ENCODE assay signal across 33 mouse cellular contexts in genomic region chr11:28869129-28869528, GRCm38 (mm10). TPM values are rescaled to one million over a fixed set of nuclear protein-coding genes. Genes with fewer than 3 reads are reported as not detected.
A peak's percentile ranks its signal among the peaks of the same experiment; 100 is the strongest.
DNase-seq lines count a peak whose midpoint lies in the region; ATAC-seq and TF ChIP-seq lines count a peak whose summit lies in the region.
"Had no signal": no experiment of that assay in that cellular context is flagged by ENCODE, and none has a peak within 500 bp of the region (broad histone marks: within the 10 kb centered on the region; RNA-seq: fewer than 3 reads in every experiment).

No protein-coding gene starts in this region.

- DNase-seq in hindbrain, embryonic 11.5 days (ENCODE audit: low spot score) = peak; percentile 29
- DNase-seq in hindbrain, embryonic 10.5 days (ENCODE audit: low spot score) = no peak
- peak; percentile 85 for DNase-seq in NIH3T3 (ENCODE audit: low read depth)
- peak; percentile 86 for DNase-seq in embryonic facial prominence, embryonic 11.5 days (ENCODE audit: low spot score)
- peak; percentile 59 for DNase-seq in mesoderm, embryonic 11.5 days (ENCODE audit: low read depth, low spot score)
- no peak for DNase-seq in kidney, postnatal 10 days
- DNase-seq in kidney, adult 2 months = no peak
- DNase-seq: adrenal gland, postnatal 25 days; B cell, adult 2 months; cerebellum, adult 18-20 months; cerebellum, postnatal 14 days; forebrain, postnatal 0 days; gastrocnemius, postnatal 14 days; heart, adult 2 months; heart, postnatal 4 days; kidney, adult 11 months; kidney, postnatal 4 days; liver; right cerebral cortex, postnatal 4 days; thymus, adult 18-20 months; thymus, postnatal 25 days had no signal

- H3K4me2 ChIP-seq in hindbrain, embryonic 11.5 days (replicated peaks; ENCODE audit: low read depth, low read length) = no peak overlapping the region
- H3K4me2 ChIP-seq in embryonic facial prominence, embryonic 11.5 days (ENCODE audit: low read depth, low read length) = no peak overlapping the region
- H3K4me2 ChIP-seq: heart, embryonic 12.5 days; hindbrain, embryonic 15.5 days; kidney, embryonic 15.5 days; liver, embryonic 15.5 days; lung, embryonic 15.5 days; midbrain, embryonic 11.5 days; neural tube, embryonic 13.5 days had no signal

- H3K9ac ChIP-seq in hindbrain, embryonic 11.5 days (ENCODE audit: low read depth, low read length) = no peak overlapping the region
- H3K9ac ChIP-seq in embryonic facial prominence, embryonic 11.5 days (replicated peaks; ENCODE audit: low read length) = no peak overlapping the region
- H3K9ac ChIP-seq: forebrain, postnatal 0 days; heart, embryonic 12.5 days; hindbrain, embryonic 15.5 days; kidney, embryonic 15.5 days; liver, embryonic 15.5 days; lung, embryonic 15.5 days; neural tube, embryonic 13.5 days had no signal

- H3K36me3 ChIP-seq in hindbrain, embryonic 11.5 days (ENCODE audit: control insufficient read depth, insufficient read depth, low read length) = no peaks in the 10 kb centered on the region
- H3K36me3 ChIP-seq in hindbrain, embryonic 10.5 days = no peaks in the 10 kb centered on the region
- no peaks in the 10 kb centered on the region for H3K36me3 ChIP-seq in embryonic facial prominence, embryonic 11.5 days (replicated peaks; ENCODE audit: control insufficient read depth, insufficient read depth, low read depth, low read length)
- no peaks in the 10 kb centered on the region for H3K36me3 ChIP-seq in kidney, adult 2 months (ENCODE audit: control insufficient read depth, insufficient read depth, low read length)
- H3K36me3 ChIP-seq: forebrain, embryonic 10.5 days; heart, embryonic 12.5 days; hindbrain, embryonic 15.5 days; kidney, embryonic 15.5 days; liver, embryonic 15.5 days; lung, embryonic 15.5 days; neural tube, embryonic 13.5 days had no signal

- TF ChIP-seq POLR2A in kidney, adult 2 months (IDR thresholded peaks at IDR 0.05; ENCODE audit: low read depth, low read length) = no peak

- no peaks in the 10 kb centered on the region for H3K9me3 ChIP-seq in hindbrain, embryonic 11.5 days (ENCODE audit: control insufficient read depth, low read length)
- no peaks in the 10 kb centered on the region for H3K9me3 ChIP-seq in hindbrain, embryonic 10.5 days
- H3K9me3 ChIP-seq in embryonic facial prominence, embryonic 11.5 days (replicated peaks; ENCODE audit: control insufficient read depth, low read length) = no peaks in the 10 kb centered on the region
- H3K9me3 ChIP-seq: forebrain, embryonic 10.5 days; hindbrain, embryonic 15.5 days; kidney, embryonic 15.5 days; liver, embryonic 15.5 days; lung, embryonic 15.5 days; neural tube, embryonic 13.5 days had no signal

- H3K4me1 ChIP-seq in hindbrain, embryonic 11.5 days (replicated peaks; ENCODE audit: control insufficient read depth, insufficient read depth, low read length) = no peaks in the 10 kb centered on the region
- no peaks in the 10 kb centered on the region for H3K4me1 ChIP-seq in hindbrain, embryonic 10.5 days (replicated peaks)
- no peaks in the 10 kb centered on the region for H3K4me1 ChIP-seq in embryonic facial prominence, embryonic 11.5 days (ENCODE audit: control insufficient read depth, insufficient read depth, low read length)
- H3K4me1 ChIP-seq in kidney, adult 2 months (ENCODE audit: control insufficient read depth, insufficient read depth, low read length) = no peaks in the 10 kb centered on the region
- H3K4me1 ChIP-seq: forebrain, embryonic 10.5 days; heart, embryonic 12.5 days; hindbrain, embryonic 15.5 days; kidney, embryonic 15.5 days; liver, embryonic 15.5 days; lung, embryonic 15.5 days; neural tube, embryonic 13.5 days had no signal

- no peak overlapping the region for H3K4me3 ChIP-seq in hindbrain, embryonic 11.5 days (ENCODE audit: low read depth, low read length)
- H3K4me3 ChIP-seq in hindbrain, embryonic 10.5 days = no peak overlapping the region
- H3K4me3 ChIP-seq in embryonic facial prominence, embryonic 11.5 days (ENCODE audit: low read depth, low read length) = no peak overlapping the region
- H3K4me3 ChIP-seq in kidney, adult 2 months (ENCODE audit: insufficient read depth, low read depth, low read length) = no peak overlapping the region
- H3K4me3 ChIP-seq: forebrain, embryonic 10.5 days; heart, adult 2 months; heart, embryonic 12.5 days; hindbrain, embryonic 15.5 days; kidney, embryonic 15.5 days; liver, embryonic 15.5 days; lung, embryonic 15.5 days; neural tube, embryonic 13.5 days had no signal

- ATAC-seq in hindbrain, embryonic 11.5 days (ENCODE audit: low FRiP score) = no peak
- ATAC-seq in embryonic facial prominence, embryonic 11.5 days (replicated peaks; ENCODE audit: insufficient number of reproducible peaks, low FRiP score, low TSS enrichment, low read depth) = no peak; the same call in 1 of the 2 replicates
- ATAC-seq: forebrain, postnatal 0 days; inflammation-experienced regulatory T-cells, adult 6 months; Patski had no signal

- TF ChIP-seq CTCF in kidney, adult 2 months (conservative IDR thresholded peaks at IDR 0.05; ENCODE audit: insufficient read depth, insufficient read length, low read depth, low read length) = no peak

- 64% methylated on average over 2 of the region's 2 CpGs for WGBS in hindbrain, embryonic 11.5 days
- WGBS in hindbrain, embryonic 10.5 days = 67% methylated on average over 2 of the region's 2 CpGs
- 28% methylated on average over 2 of the region's 2 CpGs for WGBS in embryonic facial prominence, embryonic 11.5 days
- WGBS in kidney, adult 2 months = 77% methylated on average over 2 of the region's 2 CpGs

- H3K27me3 ChIP-seq in hindbrain, embryonic 11.5 days (ENCODE audit: control insufficient read depth, insufficient read depth, low read length) = no peaks in the 10 kb centered on the region
- H3K27me3 ChIP-seq in hindbrain, embryonic 10.5 days (ENCODE audit: insufficient read depth, poor library complexity, severe bottlenecking) = no peaks in the 10 kb centered on the region
- no peaks in the 10 kb centered on the region for H3K27me3 ChIP-seq in embryonic facial prominence, embryonic 11.5 days (ENCODE audit: control insufficient read depth, insufficient read depth, low read length)
- no peaks in the 10 kb centered on the region for H3K27me3 ChIP-seq in kidney, adult 2 months (replicated peaks; ENCODE audit: control insufficient read depth, insufficient read depth, low read length)
- H3K27me3 ChIP-seq: CH12.LX; heart, embryonic 12.5 days; hindbrain, embryonic 15.5 days; kidney, embryonic 15.5 days; liver, embryonic 15.5 days; lung, embryonic 15.5 days; neural tube, embryonic 13.5 days; Patski had no signal

- no peak overlapping the region for H3K27ac ChIP-seq in hindbrain, embryonic 11.5 days (ENCODE audit: low read depth, low read length)
- H3K27ac ChIP-seq in hindbrain, embryonic 10.5 days = no peak overlapping the region
- H3K27ac ChIP-seq in embryonic facial prominence, embryonic 11.5 days (replicated peaks; ENCODE audit: low read depth, low read length) = no peak overlapping the region
- H3K27ac ChIP-seq in kidney, adult 2 months (ENCODE audit: insufficient read depth, low read depth, low read length) = no peak overlapping the region
- H3K27ac ChIP-seq: forebrain, embryonic 10.5 days; heart, adult 2 months; hindbrain, embryonic 15.5 days; kidney, embryonic 15.5 days; liver, embryonic 15.5 days; lung, embryonic 15.5 days; neural tube, embryonic 13.5 days; stomach, postnatal 0 days had no signal

RNA-seq across cellular contexts. Expression of gene Efemp1, which starts 16.1 kb away (rescaled TPM):
- polyA plus RNA-seq in hindbrain, embryonic 11.5 days (2014; fragmentation: Nextera tagmentation; extraction: Ambion mirVana) = 15.1 and 18.2 TPM in 2 replicates
- polyA plus RNA-seq in hindbrain, embryonic 10.5 days (2016; fragmentation: Nextera tagmentation; extraction: Ambion mirVana) = 7.7 and 8.2 TPM in 2 replicates
- 29.2 and 32.2 TPM in 2 replicates for polyA plus RNA-seq in embryonic facial prominence, embryonic 11.5 days (2014; fragmentation: Nextera tagmentation; extraction: Ambion mirVana)
- 28.8 and 31.8 TPM in 2 replicates for polyA plus RNA-seq in kidney, adult 2 months (2012; rRNA removed)
- polyA plus RNA-seq: inflammation-experienced regulatory T-cells, adult 6 months had no signal

Comparison
In these comparisons a context has a peak if more than half of its experiments do, and no peak if none do; other contexts are left out.
1. DNase-seq: peak in hindbrain, embryonic 11.5 days (single experiment), NIH3T3 (single experiment), embryonic facial prominence, embryonic 11.5 days (single experiment) and mesoderm, embryonic 11.5 days (single experiment); none in hindbrain, embryonic 10.5 days (single experiment), kidney, postnatal 10 days (single experiment) and kidney, adult 2 months (single experiment).